Mouse (Mus musculus): ENCODE data around the gene Gpalpp1.

The Gpalpp1 gene

GRCm38 (mm10) chr14:76115744-76116143, 5.2 kb upstream of the Gpalpp1 start:
- DNase-seq (ENCODE audit: low spot score in 2 of 2): no peak

- no peak for DNase-seq (ENCODE audit: low spot score in 2 of 2)
Observed at GRCm38 (mm10) chr14:76099543-76099942, 11.0 kb downstream of the Gpalpp1 start.

GRCm38 (mm10) chr14:76097815-76098214, 12.7 kb downstream of the Gpalpp1 start:
- no peak for DNase-seq (ENCODE audit: low spot score in 2 of 2)

DNA sequence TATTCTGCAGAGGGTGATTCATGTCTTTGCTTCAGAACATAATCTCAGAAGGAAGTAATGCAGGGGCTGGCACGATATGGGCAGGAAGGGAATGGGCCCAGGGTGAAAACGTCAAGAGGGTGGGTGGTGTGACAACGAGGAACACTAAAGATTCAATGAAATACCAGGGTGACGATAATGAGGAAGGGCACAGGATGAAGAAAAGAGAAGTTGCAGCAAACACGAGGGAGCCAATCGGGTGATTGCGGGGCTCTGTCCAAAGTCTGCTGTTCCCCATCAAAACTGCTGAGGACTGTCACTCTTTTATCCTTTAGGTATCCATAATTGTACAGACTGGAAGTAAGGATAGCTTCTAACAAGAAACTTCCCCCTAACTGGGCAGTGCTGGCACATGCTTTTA, 13.3 kb downstream of the Gpalpp1 start:
- DNase-seq (ENCODE audit: low spot score in 2 of 2): no peak

DNA sequence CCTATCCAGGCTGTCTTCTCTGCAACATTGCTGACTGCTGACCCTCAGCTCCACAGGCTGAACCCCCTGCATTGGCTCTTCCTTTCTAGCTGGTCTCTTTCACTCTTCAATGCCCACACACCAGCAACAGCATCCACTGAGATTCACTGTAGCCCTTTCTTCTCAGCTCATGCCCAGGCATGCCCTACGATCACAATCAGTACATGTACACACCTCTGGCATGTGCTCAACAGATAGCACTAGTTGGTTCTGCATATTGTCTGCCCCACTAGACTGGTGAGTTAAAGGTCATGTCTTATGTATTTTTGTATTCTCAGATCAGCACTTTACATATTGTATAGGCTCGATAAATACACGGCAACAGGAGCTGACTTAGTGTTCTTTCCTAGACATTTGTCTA, 26.4 kb downstream of the Gpalpp1 start:
- DNase-seq (ENCODE audit: low spot score in 2 of 2): no peak

GRCm38 (mm10) chr14:76082086-76082636, 28.4 kb downstream of the Gpalpp1 start:
- no peak for DNase-seq (ENCODE audit: low spot score in 2 of 2)

DNA sequence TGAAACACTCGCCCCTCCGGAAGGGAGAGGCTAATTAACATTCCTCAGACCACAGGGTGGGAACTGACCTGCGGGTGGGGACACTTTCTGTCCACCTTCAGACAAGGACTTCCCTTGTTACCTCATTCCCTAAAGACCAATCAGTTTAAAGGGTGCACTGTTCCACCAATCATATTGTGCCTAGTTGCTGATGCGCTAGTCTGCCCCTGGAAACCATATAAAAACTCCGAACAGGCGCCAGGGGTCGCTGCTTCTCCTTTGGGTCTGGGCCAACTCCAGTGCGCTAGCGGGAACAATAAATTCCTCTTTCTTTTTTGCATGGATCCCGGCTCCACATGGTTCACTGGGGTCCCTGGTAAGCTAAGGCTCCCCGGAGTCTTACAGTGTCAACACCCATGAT, 29.1 kb downstream of the Gpalpp1 start:
- DNase-seq (ENCODE audit: low spot score in 2 of 2): no peak

DNA sequence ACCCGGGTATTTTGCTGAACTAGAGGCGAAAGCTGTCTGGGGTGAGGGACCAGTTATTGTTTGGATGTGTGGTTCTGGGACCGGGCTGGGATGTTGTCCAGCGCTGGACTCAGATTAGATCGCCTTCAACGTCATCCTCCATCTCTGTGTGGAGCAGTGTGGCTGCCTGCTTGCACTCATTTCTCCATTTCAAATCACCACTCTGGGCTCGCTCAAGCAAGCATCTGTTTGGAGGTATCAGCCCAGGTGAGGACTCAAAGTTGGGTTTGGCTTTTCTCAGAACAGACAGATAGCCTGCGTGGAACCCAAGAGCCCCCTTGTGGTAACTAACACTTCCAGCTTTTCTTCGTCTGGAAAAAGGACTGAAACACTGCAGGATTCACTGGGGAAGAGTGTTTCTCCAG, 33.5 kb downstream of the Gpalpp1 start:
- peak; percentile 29 to 45 for DNase-seq (ENCODE audit: low spot score in 2 of 2)

DNA sequence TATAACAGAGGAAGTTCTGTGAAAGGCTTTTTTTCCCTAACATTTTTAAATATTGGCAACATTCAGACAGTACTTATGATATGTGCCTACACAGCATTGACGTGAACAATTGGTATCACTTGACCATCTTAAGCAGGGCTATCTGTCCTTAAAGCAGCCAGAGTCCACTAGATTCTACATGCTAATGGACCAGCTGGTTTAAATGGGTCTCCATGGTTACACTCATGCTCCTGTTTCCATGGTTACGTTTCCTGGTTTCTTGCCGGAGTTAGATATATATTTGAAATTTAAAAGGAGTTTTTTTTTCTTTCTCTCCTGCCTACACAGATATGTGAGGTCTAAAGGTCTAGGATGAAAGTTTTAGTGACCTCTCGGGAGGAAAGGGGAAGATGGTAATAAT, 34.0 kb downstream of the Gpalpp1 start:
- DNase-seq (ENCODE audit: low spot score in 2 of 2): no peak

GRCm38 (mm10) chr14:76075721-76076120, 34.8 kb downstream of the Gpalpp1 start:
- no peak for DNase-seq (ENCODE audit: low spot score in 2 of 2)

GRCm38 (mm10) chr14:76074206-76074605, 36.4 kb downstream of the Gpalpp1 start:
- DNase-seq (ENCODE audit: low spot score in 2 of 2): no peak

- no peak for DNase-seq (ENCODE audit: low spot score in 2 of 2)
Observed at GRCm38 (mm10) chr14:76072626-76073025, 37.9 kb downstream of the Gpalpp1 start.

GRCm38 (mm10) chr14:76069296-76069695, 41.3 kb downstream of the Gpalpp1 start:
- no peak for DNase-seq (ENCODE audit: low spot score in 2 of 2)

GRCm38 (mm10) chr14:76068296-76068695, 42.3 kb downstream of the Gpalpp1 start:
- no peak for DNase-seq (ENCODE audit: low spot score in 2 of 2)

DNA sequence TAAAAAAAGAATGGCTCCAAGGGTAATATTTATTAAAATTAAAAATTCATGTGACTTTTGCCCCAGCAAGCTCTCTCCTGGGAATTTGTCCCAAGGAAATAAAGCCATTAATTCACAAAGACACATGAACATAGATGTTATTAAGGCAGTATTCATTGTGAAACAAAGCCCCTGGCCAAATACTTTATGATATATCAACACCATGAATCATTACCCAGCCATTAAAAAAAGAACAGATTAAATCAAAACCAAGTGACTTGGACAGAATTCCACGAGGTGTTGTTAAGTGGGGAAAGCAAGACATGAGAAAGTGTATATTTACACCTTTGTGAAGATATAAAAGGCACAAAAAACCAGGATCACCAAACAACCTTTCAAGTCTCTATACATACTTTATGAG, 43.3 kb downstream of the Gpalpp1 start:
- DNase-seq (ENCODE audit: low spot score in 2 of 2): no peak

DNA sequence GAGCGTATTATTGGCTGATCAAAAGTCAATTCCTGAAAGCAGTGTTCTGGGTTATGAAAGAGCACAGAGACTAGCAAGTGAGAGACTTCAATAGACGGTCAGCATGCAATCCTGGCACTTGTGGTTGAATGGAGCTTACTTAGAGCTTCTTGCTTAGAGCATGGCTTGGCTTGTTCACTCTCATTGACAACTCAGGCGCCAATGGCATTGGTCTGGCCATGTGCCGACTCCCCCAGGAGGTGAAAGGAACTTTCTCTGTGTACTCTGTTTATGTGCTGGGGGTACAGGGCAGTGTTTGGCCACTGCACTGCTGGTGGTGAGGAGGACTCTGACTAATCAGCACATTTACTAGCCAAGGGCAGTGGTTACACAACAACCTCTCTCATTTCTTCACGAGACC, 51.1 kb downstream of the Gpalpp1 start:
- DNase-seq (ENCODE audit: low spot score in 2 of 2): no peak

- DNase-seq (ENCODE audit: low spot score in 2 of 2): no peak
Observed at GRCm38 (mm10) chr14:76053726-76054125, 56.8 kb downstream of the Gpalpp1 start.

DNA sequence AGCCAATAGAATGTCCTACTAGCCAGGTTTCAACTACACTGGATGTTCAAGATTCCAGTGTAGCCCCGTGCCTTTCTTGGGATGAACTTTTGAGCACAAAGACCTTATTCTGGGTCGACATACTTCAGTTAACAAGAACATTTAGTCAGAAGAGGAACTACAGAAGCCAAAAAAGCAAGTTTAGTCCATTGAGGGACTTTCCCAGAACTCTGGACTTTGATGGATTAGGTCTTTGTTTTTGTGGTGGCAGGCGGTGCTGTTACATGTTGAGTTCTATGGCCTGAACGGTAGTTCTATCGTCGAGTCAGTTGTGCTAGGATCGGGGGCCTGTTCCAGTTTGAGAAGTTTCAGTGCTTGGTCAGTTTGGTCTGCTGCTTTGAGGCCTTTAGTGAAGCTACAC, 58.6 kb downstream of the Gpalpp1 start:
- DNase-seq (ENCODE audit: low spot score in 2 of 2): no peak

DNA sequence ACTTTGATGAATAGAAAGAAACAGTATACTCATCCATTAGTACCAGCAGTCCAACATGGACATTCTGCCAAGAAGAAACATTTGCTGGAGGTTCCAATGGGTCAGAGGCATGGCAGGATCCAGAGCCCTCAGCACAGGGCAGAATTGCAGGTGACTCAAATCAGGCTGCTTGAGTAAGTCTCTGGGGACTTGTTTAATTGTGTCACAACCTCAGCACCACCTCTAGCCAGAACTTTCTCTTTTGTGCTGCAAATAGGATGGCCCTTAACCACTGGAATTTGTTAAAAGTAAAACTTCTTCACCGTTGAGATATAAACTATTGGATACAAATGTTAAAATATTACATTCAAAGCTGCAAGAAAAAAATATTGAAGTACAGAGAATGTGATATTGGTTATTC, 64.8 kb downstream of the Gpalpp1 start:
- no peak for DNase-seq (ENCODE audit: low spot score in 2 of 2)

- DNase-seq (ENCODE audit: low spot score in 2 of 2): no peak
Observed at GRCm38 (mm10) chr14:76044164-76044557, 66.4 kb downstream of the Gpalpp1 start.

- DNase-seq (ENCODE audit: low spot score in 2 of 2): no peak
Observed at GRCm38 (mm10) chr14:76043251-76044163, 67.1 kb downstream of the Gpalpp1 start.

Data from frontal cortex, postnatal 25 days (tissue).